Mouse (Mus musculus) T-helper 17 cell (primary cell): ENCODE data around the gene Mtr.

ENCODE experiments used
- in situ Hi-C, 2 experiments: fragments of 300-600 bp; cut with MboI, MseI; formaldehyde crosslinking; loops; 1 replicate in 1 of 2; 2 replicates in 1 of 2; pipeline ENCODE4 v1.15.1; 2025; ENCODE audit warnings: high pct_unique_total_duplicates in 2 of 2

The Mtr gene

DNA sequence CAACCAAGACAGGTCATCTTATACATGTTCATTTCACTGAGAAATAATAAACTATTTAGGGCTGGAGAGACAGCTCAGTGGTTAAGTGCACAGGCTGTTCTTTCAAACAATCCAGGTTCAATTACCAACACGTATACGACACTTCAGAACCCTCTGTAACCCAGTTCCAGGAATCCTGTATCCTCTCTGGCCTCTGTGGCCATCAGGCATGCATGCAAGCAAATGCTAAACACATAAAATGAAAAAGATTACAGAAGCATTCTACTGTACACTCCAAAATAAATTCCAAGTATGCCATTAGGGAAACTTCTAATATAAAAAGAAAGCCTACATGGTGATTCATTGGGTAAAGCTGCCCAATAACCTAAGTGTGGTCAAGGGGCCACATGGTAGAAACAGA is 12.0 kb downstream of the Mtr start:
- in situ Hi-C loops, result no loop called here

DNA sequence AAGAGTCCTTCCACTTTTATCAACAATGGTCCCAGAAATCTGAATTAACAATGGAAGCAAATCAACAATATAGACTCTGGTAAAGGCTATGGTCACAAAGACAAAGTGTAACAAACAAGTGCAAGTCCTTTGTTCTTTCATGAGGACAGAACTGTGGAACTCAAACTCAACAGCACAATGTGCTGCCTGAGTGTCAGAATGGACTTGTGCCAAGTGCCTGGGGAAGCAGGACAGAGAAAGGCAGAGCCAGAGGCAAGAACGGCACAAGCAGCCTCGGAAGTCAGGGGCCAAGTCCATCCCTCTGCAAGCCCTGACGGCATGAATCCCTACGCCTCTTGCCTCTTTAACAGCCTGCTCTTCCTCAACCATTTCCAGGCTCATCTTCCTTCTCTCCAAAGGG is 13.9 kb downstream of the Mtr start:
- in situ Hi-C loops, result no loop called here

DNA sequence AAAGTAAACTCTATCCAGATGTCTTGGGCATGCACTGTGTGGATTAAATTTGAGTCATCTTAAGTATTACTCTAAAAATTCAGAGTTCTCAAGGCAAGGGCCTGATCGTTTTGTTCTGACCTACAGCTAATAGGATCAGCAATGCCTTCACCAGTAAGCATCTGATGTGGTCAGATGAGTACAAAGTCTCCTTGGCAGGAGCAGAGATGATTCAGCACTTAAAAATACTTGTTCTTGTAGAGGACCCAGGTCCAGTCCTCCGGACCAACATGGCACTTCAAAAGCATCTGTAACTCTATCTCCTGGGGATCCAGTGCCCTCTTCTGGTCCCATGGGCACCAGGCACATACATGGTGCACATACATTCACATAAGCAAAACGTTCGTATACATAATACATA is 25.8 kb downstream of the Mtr start:
- in situ Hi-C loops, result no loop called here

DNA sequence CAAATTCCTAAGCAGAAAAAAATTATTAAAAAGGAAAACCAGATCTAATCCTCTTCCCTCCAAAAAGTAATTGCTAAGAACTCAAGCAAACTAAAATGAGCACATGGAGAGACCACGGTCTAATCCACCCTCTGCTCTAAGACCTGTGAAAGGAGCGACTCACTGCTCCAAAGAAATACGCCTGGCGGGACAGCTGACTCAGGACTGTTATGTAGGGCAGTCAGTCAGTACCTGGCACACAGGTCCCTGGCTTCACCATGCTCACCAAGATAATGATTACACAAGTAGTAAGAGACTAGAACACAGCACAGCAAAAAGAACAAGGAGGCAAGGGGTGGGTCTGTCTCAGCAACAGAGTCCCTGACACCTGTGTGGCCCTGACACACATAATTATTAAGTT is 29.7 kb downstream of the Mtr start:
- in situ Hi-C loops, result no loop called here

DNA sequence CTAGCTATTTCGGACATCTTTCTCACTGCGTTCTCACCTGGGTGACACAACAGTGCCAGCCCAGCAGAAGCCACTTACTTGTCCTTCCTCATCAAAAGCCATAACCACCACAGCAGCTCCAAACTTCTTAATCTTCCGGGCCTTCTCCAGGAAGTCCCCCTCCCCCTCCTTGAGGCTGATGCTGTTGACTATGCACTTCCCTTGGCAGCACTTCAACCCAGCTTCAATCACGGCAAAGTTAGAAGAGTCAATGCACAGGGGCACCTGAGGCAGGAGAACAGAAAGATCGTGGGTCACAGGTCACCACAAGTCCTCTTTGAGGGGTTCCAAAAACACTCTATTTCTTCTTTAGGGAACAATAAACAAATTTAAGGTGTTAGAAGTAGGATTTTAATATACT is 30.3 kb downstream of the Mtr start:
- in situ Hi-C loops, result no loop called here

DNA sequence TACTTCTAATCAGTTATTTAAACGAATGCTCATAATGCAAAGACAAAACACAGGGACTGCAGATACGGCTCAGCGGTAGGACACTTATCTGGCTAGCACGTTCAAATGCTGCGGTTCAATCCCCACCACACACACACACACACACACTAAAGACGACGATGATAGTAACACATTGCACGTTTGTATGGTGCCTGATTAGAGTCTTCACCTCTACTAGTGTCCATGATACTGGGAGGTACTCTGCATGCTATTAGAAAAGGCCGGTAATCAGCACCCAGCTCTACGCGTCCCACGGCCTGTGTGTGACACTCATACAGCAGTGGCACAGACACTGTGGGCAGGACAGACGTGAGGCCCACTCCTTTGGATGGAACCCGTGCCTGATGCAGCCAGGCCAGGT is 39.3 kb downstream of the Mtr start:
- in situ Hi-C loops, result loop anchor here (5.0 kb wide), 2 partner anchors 164 to 174 kb away; no protein-coding TSS in a partner anchor

DNA sequence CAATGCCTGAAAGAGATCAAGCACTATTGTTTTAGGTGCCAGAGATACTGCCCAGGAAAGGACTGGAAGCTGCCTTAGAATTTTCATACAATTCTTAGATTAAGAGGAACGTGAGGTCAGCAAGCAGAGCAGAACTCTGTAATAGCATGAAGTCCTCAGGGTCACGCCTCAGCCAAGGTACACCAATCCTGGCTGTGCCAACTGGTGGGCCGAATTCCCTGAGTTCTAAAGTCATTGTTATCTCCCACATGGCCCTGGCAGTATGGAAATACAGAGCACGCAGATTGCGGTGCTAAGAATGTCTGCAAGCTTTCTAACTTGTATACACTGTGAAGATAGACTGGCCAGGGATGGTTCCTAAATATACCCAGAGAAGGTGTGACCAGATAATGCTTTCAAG is 43.0 kb downstream of the Mtr start:
- in situ Hi-C loops, result loop anchor here (5.0 kb wide), 3 partner anchors 52 to 177 kb away; no protein-coding TSS in a partner anchor

DNA sequence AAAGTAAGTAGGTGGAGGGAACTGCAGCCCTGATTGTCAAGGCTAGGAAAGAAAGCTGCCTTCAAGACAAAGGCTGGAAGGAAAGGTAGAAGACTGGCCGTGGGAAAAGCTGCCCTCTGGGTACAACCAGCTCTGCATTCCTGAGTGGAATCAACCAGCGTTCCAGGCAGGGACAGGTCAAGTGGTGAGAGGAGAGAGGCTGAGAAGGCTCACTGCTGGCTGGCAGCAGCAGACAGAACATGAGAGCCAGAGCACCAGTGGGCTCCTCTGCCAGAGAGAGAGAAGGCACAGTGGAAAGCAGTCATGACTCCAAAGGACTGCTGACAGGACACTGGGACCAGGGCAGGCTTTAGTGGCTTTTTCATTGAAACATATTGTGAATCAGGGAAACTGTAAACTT is 46.9 kb downstream of the Mtr start:
- in situ Hi-C loops, result loop anchor here in 1 of 2 experiments (5.0 kb wide), 1 partner anchor 56 kb away; no protein-coding TSS in a partner anchor

DNA sequence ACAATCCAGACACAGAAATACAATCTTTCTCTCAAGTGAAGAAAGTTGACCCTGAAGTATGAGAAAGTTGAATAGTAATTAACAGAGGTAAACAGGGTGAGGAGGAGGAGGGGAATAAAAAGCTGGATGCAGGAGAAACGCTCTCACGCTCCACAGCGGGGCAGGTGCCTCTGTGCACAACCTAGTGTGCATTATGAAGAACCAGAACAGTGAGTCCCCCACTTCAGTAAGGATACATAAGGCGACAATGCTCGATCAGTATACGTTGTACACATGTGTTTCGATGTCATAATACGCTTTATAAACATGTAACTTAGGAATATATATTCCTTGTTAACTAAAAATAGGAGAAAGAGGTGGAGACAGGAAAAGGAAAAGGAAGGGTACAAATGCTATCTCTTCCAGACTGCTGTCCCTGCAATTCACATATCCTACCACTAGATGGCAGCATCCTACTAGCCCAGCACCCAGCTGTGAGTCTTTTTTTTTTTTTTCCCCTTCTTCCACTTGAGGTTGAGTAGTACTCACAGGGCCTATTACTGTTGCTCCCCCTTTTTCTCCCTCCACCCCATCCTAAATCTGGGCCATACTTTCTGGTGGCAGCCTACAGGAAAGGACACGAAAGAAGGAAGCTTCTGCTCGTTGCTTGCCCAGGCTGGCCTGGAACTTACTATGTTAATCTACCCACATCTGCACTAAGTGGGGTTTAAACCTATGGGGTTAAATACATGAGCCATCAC is 47.7 kb downstream of the Mtr start:
- in situ Hi-C loops, result loop anchor here in 1 of 2 experiments (5.0 kb wide), 1 partner anchor 57 kb away; no protein-coding TSS in a partner anchor

DNA sequence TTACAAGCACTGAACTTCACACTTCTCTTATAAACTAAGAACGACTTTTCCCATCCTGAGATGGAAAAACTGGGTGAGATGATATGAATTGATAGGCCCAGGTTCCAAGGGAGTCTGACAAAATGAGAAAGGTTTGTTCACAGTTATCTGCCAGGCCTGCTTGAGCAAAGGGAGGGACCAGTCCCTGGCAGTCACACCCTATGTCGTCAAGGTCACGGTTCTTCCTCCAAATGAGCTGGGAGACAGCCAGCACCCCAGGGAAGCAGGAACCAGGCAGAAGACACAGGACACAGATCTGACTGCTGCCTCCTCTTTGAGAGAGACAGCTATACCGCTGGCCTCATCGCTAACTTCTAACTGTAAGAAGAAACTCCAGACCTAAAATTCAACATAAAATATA is 57.5 kb downstream of the Mtr start:
- in situ Hi-C loops, result no loop called here

DNA sequence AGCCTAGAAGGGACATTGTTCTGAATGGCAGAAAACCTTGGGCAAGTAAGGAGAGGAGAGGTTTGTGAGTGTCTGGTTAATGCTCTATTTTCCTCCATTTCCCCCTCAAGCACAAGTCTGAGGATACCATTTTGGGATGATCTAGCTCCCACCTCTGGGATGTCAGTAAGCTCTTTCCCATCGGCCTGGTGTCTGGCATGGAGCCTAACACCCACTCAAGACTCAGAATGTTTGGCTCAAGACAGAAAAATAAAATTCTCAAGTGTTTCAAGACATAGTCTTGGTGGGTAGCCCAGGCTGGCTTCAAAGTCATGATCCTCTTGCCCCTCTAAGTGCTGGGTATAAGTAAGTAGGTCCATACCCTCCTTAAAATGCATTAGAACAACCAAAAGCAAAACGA is 59.4 kb downstream of the Mtr start:
- in situ Hi-C loops, result no loop called here

DNA sequence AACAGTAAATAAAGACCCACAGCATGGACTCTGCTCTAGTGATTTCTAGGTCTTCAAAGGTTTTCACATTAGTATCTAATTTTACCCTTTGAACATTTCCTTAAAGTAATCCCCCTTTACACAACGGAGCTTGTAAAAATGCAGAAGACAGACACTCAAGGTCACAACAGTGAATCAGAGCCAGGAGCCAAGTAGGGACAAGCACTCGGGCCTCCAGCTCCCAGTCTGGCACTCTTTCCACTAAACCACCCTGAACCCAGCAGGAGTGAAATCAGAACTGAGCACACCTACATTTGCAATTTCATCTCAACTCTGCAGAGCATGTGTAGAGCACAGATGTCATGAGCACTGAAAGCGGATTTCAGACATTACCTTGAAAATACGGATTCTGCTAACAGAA is 61.1 kb downstream of the Mtr start:
- in situ Hi-C loops, result no loop called here

DNA sequence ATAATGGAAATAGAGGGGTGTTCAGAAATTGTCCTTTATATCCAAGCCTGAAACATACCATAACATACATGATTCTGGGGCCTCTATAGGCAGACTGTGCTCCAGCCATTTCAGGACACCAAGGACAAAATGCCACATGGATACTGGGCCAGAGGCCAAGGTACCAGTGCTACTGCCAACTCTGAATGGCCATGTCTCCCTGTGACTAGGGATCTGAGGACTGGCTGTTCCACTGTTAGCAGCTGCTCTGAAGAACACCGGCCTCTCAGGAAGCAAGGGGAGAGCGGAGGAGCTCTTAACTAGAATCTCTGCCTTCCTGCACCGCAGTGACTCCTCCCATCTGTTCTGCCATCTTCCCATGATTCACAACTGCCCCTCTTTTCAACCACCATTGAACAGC is 61.9 kb downstream of the Mtr start:
- in situ Hi-C loops, result no loop called here

DNA sequence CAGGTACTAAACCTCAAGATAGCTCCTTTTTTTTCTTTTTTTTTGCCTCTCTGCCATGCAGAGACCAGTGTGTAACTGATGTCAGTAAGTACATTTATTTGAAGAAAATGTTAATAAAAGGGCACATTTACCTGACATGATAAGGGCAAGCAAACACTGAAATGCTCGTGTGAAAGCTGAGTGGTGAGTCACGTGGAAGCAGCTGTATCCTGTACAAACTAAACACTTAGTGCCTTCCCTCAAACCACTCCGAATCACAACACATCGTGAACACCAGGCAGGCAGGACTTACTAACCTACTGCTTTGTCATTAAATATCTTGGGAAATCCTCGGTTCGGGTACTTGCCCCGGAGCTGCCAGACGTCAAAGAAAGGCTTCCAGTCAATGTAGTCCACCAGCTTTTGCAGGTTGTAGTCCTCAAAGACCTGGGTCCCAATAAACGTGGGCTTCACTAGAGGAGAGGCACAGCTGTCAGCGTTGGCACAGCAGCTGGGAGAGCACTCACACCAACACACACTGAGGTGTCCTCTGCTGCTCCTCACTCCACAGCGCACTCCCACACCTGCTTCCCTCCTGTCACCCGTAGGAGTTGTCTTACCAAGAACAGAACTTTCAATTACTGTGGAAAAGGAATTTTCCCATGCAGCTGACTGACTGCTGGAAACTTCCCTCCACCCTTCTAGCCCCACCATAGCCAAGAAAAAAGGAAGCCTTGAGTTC is 62.8 kb downstream of the Mtr start:
- in situ Hi-C loops, result no loop called here

DNA sequence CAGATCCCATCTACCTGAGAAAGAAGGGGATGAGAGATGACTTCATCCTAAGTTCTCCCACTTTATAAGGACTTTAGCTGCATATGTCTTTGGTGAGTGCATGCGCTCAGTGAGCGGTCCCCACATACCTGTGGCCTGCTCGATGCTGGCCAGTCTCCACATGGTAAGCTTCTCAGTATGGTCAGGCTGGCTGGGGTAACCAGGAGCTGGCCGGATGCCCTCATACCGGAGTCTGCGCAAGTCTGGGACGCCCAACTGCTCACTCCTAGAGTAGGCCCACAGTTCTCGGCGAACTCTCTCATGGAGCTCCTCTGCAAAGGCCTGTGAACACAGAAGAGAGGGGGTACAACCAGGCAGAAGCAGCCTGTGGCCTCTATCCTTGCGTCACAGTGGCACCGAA is 68.7 kb downstream of the Mtr start:
- in situ Hi-C loops, result no loop called here

DNA sequence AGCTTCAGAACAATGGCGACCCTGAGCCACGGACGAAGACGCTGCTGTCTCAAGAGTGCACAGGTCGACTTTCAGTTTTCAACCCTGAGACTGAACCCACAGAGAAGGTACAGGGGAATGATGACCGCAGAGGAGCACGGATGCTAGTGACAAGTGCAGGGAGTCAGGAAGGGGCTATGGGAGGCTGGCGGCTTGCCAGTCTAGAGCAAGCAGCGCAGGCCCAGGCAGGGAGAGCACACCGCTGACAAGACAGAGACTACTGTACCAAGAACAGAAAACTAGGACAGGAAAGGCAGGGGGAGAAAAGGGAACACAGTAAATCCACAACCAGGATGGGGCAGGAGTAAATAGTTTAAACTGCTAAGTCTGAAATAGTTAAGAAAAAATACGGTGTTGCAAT is 69.1 kb downstream of the Mtr start:
- in situ Hi-C loops, result no loop called here

DNA sequence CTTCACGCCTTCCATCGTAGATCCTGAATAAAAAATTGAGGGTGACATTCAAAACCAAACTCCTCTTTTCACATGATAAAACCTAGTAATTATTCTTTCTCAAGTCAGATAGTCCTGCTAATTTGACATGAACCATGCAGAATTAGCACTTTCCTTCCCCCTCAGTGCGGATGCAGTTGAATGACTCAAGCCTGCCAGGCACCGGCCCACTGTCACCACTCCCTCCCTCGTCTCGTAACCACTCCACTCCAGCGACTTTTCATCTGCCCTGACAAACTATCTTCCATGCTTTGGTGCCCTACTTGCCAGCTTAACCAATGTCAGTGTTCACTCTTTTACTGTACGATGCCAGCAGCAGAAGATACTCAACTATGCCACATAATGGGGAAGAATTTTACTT is 78.4 kb downstream of the Mtr start:
- in situ Hi-C loops, result no loop called here

DNA sequence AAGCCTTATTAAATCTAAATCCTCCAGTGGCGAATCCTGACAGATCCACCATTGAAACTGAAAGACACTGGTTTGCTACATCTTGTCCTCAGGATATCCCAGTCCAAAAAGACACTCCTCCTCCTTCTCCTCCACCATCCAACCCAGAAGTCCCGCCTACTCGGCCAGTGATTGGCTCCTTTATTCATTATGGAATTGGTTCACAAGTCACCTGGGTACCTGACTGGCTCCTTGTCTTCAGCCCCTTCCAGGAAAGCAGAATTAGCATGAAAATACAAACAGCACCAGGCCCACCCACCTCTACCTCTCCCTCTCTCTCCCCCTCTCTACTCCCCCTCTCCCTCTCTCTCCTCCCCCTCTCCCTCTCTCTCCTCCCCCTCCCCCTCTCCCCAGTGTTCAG is 81.2 kb downstream of the Mtr start:
- in situ Hi-C loops, result no loop called here

DNA sequence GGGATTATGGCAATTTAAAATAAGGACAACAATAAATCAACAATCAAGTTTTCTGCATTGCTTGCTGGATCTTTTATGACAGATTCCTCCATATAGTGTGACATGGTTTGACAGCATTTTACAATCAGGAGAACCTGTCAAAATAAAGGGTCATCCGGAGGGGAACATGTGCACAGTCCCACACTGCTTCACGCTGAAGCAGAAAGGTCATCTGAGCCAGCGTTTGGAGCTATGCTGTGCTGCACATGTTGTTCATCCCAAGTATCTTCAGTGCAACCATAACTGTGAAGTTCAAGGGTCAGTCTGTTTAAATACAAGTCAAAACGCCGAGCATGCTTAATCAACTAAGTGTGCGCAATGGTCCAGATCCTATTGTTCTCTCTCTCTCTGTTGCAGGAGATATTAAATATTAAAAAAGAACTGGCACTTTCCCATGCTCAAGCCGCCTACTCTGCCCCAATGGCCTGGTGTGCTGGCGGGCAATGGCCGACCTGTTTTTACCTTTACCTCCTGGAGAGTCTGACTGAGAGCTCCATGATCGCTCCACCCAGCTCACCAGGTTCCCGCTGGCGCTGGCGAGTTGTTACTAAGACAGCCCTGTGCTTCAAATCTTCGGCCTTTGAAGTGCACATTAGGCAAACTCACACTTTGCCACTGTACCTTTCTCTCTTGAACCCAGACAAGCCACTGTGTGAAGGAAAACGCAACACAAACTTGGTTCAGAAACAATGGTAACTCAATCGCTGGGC is 81.8 kb downstream of the Mtr start:
- in situ Hi-C loops, result no loop called here

DNA sequence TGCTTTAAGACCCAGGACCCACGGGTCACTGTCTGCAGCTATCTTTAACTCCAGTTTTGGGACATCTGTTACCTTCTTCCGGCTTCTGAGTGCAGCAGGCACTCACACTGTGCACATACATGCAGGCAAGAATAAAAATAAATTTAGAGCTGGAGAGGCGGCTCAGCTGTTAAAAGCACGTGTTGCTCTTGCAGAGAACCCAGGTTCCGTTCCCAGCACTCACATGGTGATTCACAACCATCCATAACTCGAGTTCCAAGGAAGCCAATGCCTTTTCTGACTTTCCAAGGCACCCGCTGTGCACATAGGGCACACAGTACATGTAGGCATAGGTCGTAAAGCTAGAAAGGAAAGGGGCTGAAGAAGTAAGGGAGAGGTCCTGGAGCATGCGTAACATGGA is 90.6 kb downstream of the Mtr start:
- in situ Hi-C loops, result no loop called here

DNA sequence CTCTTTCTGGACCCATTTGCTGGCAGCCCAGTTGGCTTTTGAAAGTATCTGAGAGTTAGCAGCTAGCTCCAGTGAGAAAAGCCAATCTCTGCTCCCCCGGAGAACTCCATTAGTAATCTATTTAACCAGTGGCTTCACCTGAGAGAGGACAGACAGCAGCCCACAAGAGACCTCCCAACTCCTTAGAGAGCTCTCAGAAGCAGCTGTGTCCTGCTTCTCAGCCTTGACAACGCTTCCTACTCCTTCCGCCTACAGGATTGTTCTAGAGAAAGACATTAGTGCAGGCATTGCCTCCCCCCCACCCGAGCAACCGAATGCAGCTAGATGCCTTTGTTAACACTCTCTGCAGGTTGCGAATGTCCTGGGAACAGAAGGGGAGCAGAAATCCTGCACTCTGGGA is 91.5 kb downstream of the Mtr start:
- in situ Hi-C loops, result no loop called here

DNA sequence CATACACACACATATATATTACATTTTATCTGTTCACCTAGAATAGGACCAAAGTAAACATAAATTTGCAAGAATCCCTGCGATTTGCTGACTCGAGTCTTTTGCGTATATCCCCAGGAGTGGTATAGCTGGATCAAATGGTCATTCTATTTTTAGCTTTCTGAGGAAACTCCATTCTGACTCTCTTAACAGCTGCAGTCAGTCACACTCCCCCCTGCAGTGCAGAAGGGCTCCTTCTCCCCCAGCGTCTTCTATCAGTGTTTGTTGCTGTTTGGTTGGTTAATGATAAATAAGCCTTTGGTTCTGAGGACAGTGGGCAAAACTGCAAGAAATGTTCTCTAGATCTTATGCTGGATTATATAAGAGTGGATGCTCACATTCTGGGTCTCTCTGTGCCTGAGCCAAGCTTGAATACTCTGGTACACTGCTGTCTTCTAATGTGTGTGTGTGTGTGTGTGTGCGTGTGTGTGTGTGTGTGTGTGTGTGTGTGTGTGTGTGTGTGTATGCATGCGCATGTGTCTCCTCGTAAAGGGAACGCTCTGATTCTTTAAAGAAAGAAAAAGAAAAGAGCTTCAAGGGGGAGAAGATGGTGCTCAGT is 92.4 kb downstream of the Mtr start:
- in situ Hi-C loops, result no loop called here
